15 mouse cellular contexts compared by ENCODE assay signal in the genomic region with DNA sequence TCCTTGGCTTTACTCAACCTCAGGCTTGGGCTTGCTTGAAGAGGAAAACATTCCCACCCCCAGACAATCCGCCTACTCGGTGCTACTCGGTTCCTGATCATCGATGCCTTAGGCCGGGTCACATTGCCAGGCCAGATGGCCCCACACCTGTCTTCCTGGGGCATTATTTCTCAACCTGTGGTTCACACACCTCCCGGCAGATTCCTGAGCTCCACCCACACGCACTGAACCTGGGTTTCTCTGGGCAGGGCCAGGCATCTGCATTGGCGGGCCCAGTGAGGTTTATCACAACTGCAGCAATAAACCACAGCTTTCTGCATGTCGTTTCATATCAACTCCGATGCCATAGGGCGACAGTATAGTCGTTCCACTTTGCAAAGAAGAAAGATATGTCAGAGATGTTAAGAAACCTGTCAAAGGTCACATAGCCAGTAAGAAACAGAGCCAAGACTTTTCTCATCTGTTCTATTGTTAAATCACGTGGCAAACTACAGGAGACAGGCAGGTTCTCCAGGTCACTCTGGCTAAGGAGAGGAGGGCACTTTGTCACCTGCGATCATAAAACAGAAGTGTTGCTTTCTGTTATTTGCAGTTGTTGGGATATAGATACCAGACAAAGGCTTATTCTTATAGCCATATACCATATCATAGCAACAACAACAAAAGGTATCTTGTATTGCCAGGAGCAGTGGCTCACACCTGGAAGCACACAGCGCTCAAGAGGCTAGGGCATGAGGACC. TPM values are rescaled to one million over a fixed set of nuclear protein-coding genes. Genes with fewer than 3 reads are reported as not detected.
A peak's percentile ranks its signal among the peaks of the same experiment; 100 is the strongest.
DNase-seq lines count a peak whose midpoint lies in the region; ATAC-seq lines count a peak whose summit lies in the region.
"Had no signal": no experiment of that assay in that cellular context is flagged by ENCODE, and none has a peak within 500 bp of the region (broad histone marks: within the 10 kb centered on the region; RNA-seq: fewer than 3 reads in every experiment).

No protein-coding gene starts in this region.

- no peak overlapping the region for H3K9ac ChIP-seq in heart, embryonic 13.5 days
- no peak overlapping the region for H3K9ac ChIP-seq in heart, embryonic 11.5 days (ENCODE audit: low read depth, low read length)
- H3K9ac ChIP-seq in lung, embryonic 15.5 days = no peak overlapping the region
- no peak overlapping the region for H3K9ac ChIP-seq in stomach, embryonic 16.5 days (ENCODE audit: low read length)
- H3K9ac ChIP-seq: hindbrain, embryonic 14.5 days; midbrain, embryonic 12.5 days had no signal

- DNase-seq in lung, postnatal 14 days = no peak
- no peak for DNase-seq in limb, embryonic 10.5 days (ENCODE audit: low spot score)
- no peak for DNase-seq in cerebellum, postnatal 10 days
- no peak for DNase-seq in retina, embryonic 14.5 days (ENCODE audit: low spot score)
- DNase-seq: B cell, adult 2 months; cerebellum, adult 8-10 months; embryo, embryonic 11 days; lung, adult 2 months; thymus, adult 2 months had no signal

- H3K27ac ChIP-seq in heart, embryonic 13.5 days (replicated peaks) = peak overlapping the region; percentile 51
- H3K27ac ChIP-seq in heart, embryonic 11.5 days (ENCODE audit: low read depth, low read length) = no peak overlapping the region
- peak overlapping the region; percentile 83 for H3K27ac ChIP-seq in lung, embryonic 15.5 days
- peak overlapping the region; percentile 54; the same call in 1 of the 2 replicates for H3K27ac ChIP-seq in limb, embryonic 10.5 days
- H3K27ac ChIP-seq in stomach, embryonic 16.5 days (ENCODE audit: low read length) = peak overlapping the region; percentile 85
- H3K27ac ChIP-seq: hindbrain, embryonic 14.5 days; midbrain, embryonic 12.5 days had no signal

- no peak overlapping the region for H3K4me2 ChIP-seq in heart, embryonic 13.5 days
- no peak overlapping the region for H3K4me2 ChIP-seq in heart, embryonic 11.5 days
- no peak overlapping the region for H3K4me2 ChIP-seq in lung, embryonic 15.5 days
- H3K4me2 ChIP-seq in stomach, embryonic 16.5 days (ENCODE audit: low read depth, low read length) = no peak overlapping the region
- H3K4me2 ChIP-seq: hindbrain, embryonic 14.5 days; midbrain, embryonic 12.5 days had no signal

- H3K4me3 ChIP-seq in heart, embryonic 13.5 days = no peak overlapping the region
- H3K4me3 ChIP-seq in heart, embryonic 11.5 days (ENCODE audit: low read depth, low read length) = no peak overlapping the region
- no peak overlapping the region for H3K4me3 ChIP-seq in lung, embryonic 15.5 days
- H3K4me3 ChIP-seq in limb, embryonic 10.5 days = no peak overlapping the region
- no peak overlapping the region for H3K4me3 ChIP-seq in stomach, embryonic 16.5 days (replicated peaks; ENCODE audit: low read length)
- H3K4me3 ChIP-seq: midbrain, embryonic 12.5 days had no signal

- no peaks in the 10 kb centered on the region for H3K9me3 ChIP-seq in heart, embryonic 13.5 days
- H3K9me3 ChIP-seq in heart, embryonic 11.5 days (replicated peaks; ENCODE audit: control insufficient read depth, low read length) = no peaks in the 10 kb centered on the region
- H3K9me3 ChIP-seq in lung, embryonic 15.5 days = no peaks in the 10 kb centered on the region
- H3K9me3 ChIP-seq in limb, embryonic 10.5 days (replicated peaks) = no peaks in the 10 kb centered on the region
- H3K9me3 ChIP-seq in stomach, embryonic 16.5 days (replicated peaks; ENCODE audit: control insufficient read depth, low read length) = no peaks in the 10 kb centered on the region
- H3K9me3 ChIP-seq: midbrain, embryonic 12.5 days had no signal

- ATAC-seq in heart, embryonic 13.5 days (ENCODE audit: extremely low read depth, insufficient number of reproducible peaks, low FRiP score, low TSS enrichment) = no peak
- no peak for ATAC-seq in heart, embryonic 11.5 days (replicated peaks; ENCODE audit: insufficient number of reproducible peaks, low FRiP score, low TSS enrichment)
- no peak for ATAC-seq in lung, embryonic 15.5 days (ENCODE audit: borderline replicate concordance, extremely low read depth, low FRiP score, low TSS enrichment)
- 0 out of 2 replicates have a peak, but pooled peaks have one; percentile 45 for ATAC-seq in stomach, embryonic 16.5 days (ENCODE audit: insufficient read depth, low FRiP score)

- H3K4me1 ChIP-seq in heart, embryonic 13.5 days = peaks cover 16% of the 10 kb centered on the region
- no peaks in the 10 kb centered on the region for H3K4me1 ChIP-seq in heart, embryonic 11.5 days (ENCODE audit: control insufficient read depth, insufficient read depth, low read length)
- H3K4me1 ChIP-seq in lung, embryonic 15.5 days = peaks cover 9% of the 10 kb centered on the region
- peaks cover 36% of the 10 kb centered on the region for H3K4me1 ChIP-seq in limb, embryonic 10.5 days
- peaks cover 10% of the 10 kb centered on the region; the same call in 1 of the 2 replicates for H3K4me1 ChIP-seq in stomach, embryonic 16.5 days (ENCODE audit: control insufficient read depth, insufficient read depth, low read length)

- 77% methylated on average over 15 of the region's 15 CpGs for WGBS in heart, embryonic 13.5 days
- WGBS in heart, embryonic 11.5 days (ENCODE audit: insufficient replicate concordance) = 73% methylated on average over 15 of the region's 15 CpGs
- WGBS in lung, embryonic 15.5 days = 79% methylated on average over 15 of the region's 15 CpGs
- whole genome bisulfite sequencing in limb, embryonic 10.5 days = 83% methylated on average over 15 of the region's 15 CpGs
- WGBS in stomach, embryonic 16.5 days = 74% methylated on average over 15 of the region's 15 CpGs

- no peaks in the 10 kb centered on the region for H3K36me3 ChIP-seq in heart, embryonic 13.5 days
- H3K36me3 ChIP-seq in heart, embryonic 11.5 days (ENCODE audit: control insufficient read depth, insufficient read depth, low read length) = no peaks in the 10 kb centered on the region
- H3K36me3 ChIP-seq in lung, embryonic 15.5 days = no peaks in the 10 kb centered on the region
- H3K36me3 ChIP-seq in limb, embryonic 10.5 days = no peaks in the 10 kb centered on the region
- H3K36me3 ChIP-seq in stomach, embryonic 16.5 days (ENCODE audit: control insufficient read depth, insufficient read depth, low read length) = no peaks in the 10 kb centered on the region
- H3K36me3 ChIP-seq: midbrain, embryonic 12.5 days had no signal

- no peaks in the 10 kb centered on the region for H3K27me3 ChIP-seq in heart, embryonic 13.5 days (replicated peaks)
- H3K27me3 ChIP-seq in heart, embryonic 11.5 days (ENCODE audit: control insufficient read depth, insufficient read depth, low read length) = no peaks in the 10 kb centered on the region
- H3K27me3 ChIP-seq in lung, embryonic 15.5 days = no peaks in the 10 kb centered on the region
- no peaks in the 10 kb centered on the region for H3K27me3 ChIP-seq in limb, embryonic 10.5 days (ENCODE audit: low read depth, poor library complexity, severe bottlenecking)
- H3K27me3 ChIP-seq in stomach, embryonic 16.5 days (ENCODE audit: control insufficient read depth, insufficient read depth, low read length) = no peaks in the 10 kb centered on the region
- H3K27me3 ChIP-seq: midbrain, embryonic 12.5 days had no signal

RNA-seq across cellular contexts. Expression of a gene that starts 18.8 kb away (rescaled TPM):
- polyA plus RNA-seq in heart, embryonic 13.5 days (2015; fragmentation: Nextera tagmentation; extraction: Ambion mirVana) = 8.1 and 8.3 TPM in 2 replicates
- polyA plus RNA-seq in heart, embryonic 11.5 days (2014; fragmentation: Nextera tagmentation; extraction: Ambion mirVana) = 10.9 and 11.8 TPM in 2 replicates
- 9.0 and 11.3 TPM in 2 replicates for polyA plus RNA-seq in lung, embryonic 15.5 days (2015; fragmentation: Nextera tagmentation; extraction: Ambion mirVana)
- 13.7 and 15.7 TPM in 2 replicates for polyA plus RNA-seq in limb, embryonic 10.5 days (2016; fragmentation: Nextera tagmentation; extraction: Ambion mirVana)
- 18.3 and 24.0 TPM in 2 replicates for polyA plus RNA-seq in stomach, embryonic 16.5 days (2015; fragmentation: Nextera tagmentation; extraction: Ambion mirVana)
